ENCODE assay signal across 1 mouse cellular context in genomic region chr6:86438272-86439118, GRCm38 (mm10).
A peak's percentile ranks its signal among the peaks of the same experiment; 100 is the strongest.
TF ChIP-seq lines count a peak whose summit lies in the region.

Gene C87436, plus strand, starts transcription at chr6:86438374.

TF ChIP-seq in MEL, 35 proteins besides CTCF, POLR2A, EP300 and RAD21 (continued from another document):
- peak; percentile 99 for TF ChIP-seq MYC (IDR thresholded peaks at IDR 0.05; ENCODE audit: low read depth, low read length)
- TF ChIP-seq TBP (IDR thresholded peaks at IDR 0.05; ENCODE audit: low read depth, low read length), result peak; percentile 84
- TF ChIP-seq ZC3H11A (IDR thresholded peaks at IDR 0.05; ENCODE audit: low read depth, low read length), result 0 out of 2 replicates have a peak, but pooled peaks have one; percentile 0
- peak; percentile 99 for TF ChIP-seq USF1 (IDR thresholded peaks at IDR 0.05; ENCODE audit: low read depth, low read length)
- TF ChIP-seq MEF2A (IDR thresholded peaks at IDR 0.05; ENCODE audit: extremely low read depth, insufficient replicate concordance, low read depth, low read length, poor library complexity, severe bottlenecking), result no peak
TF ChIP-seq in MEL: peak in this region for 22.
